Mouse (Mus musculus) v-Abl transformed pro-B cells (cell line): Measurements from ENCODE around the gene Knl1.
"Not testable (repeated sequence)": the region's sequence is repeated elsewhere in the genome, so short reads cannot be mapped to it uniquely, and the experiment has no call there.

Experiments
- in situ Hi-C, 2 experiments: fragments of 400-800 bp; cut with MboI; formaldehyde crosslinking; loops; one replicate each; pipeline ENCODE4 v1.15.1; 2025; ENCODE audit not compliant: unreplicated experiment in 2 of 2

Knl1 gene

GRCm38 (mm10) chr2:119046649-119047611 lies at the start of gene Knl1:
Gene Knl1 (plus strand): TSS chr2:119047119.
- in situ Hi-C loops, result loop anchor here in 1 of 2 experiments (25.0 kb wide), 1 partner anchor 390 kb away; no protein-coding TSS in a partner anchor

- in situ Hi-C loops, result loop anchor here in 1 of 2 experiments (25.0 kb wide), 1 partner anchor 1461 kb away; no protein-coding TSS in a partner anchor
These were observed 48.6 kb upstream of the Knl1 start for GRCm38 (mm10) chr2:118998115-118998866.

- in situ Hi-C loops, result loop anchor here in 1 of 2 experiments (25.0 kb wide), 1 partner anchor 1462 kb away; no protein-coding TSS in a partner anchor
These were observed 47.8 kb upstream of the Knl1 start for GRCm38 (mm10) chr2:118999025-118999639.

GRCm38 (mm10) chr2:119006886-119007285 lies 40.0 kb upstream of the Knl1 start:
- in situ Hi-C loops, result no loop called here

GRCm38 (mm10) chr2:119009376-119009775 lies 37.5 kb upstream of the Knl1 start:
- in situ Hi-C loops, result no loop called here

GRCm38 (mm10) chr2:119014989-119015388 lies 31.9 kb upstream of the Knl1 start:
- in situ Hi-C loops, result loop anchor here in 1 of 2 experiments (5.0 kb wide), 1 partner anchor 38 kb away; no protein-coding TSS in a partner anchor

GRCm38 (mm10) chr2:119015604-119016180 lies 31.2 kb upstream of the Knl1 start:
- in situ Hi-C loops, result no loop called here

GRCm38 (mm10) chr2:119016312-119016711 lies 30.6 kb upstream of the Knl1 start:
- in situ Hi-C loops, result not testable (repeated sequence)

- in situ Hi-C loops, result no loop called here
These were observed 29.3 kb upstream of the Knl1 start for GRCm38 (mm10) chr2:119017647-119018046.

- in situ Hi-C loops, result no loop called here
These were observed 28.4 kb upstream of the Knl1 start for GRCm38 (mm10) chr2:119018391-119019122.

- in situ Hi-C loops, result no loop called here
These were observed 27.8 kb upstream of the Knl1 start for GRCm38 (mm10) chr2:119019131-119019530.

GRCm38 (mm10) chr2:119019538-119019937 lies 27.4 kb upstream of the Knl1 start:
- in situ Hi-C loops, result no loop called here

GRCm38 (mm10) chr2:119023154-119023660 lies 23.7 kb upstream of the Knl1 start:
- in situ Hi-C loops, result no loop called here

- in situ Hi-C loops, result loop anchor here in 1 of 2 experiments (25.0 kb wide), 1 partner anchor 413 kb away; no protein-coding TSS in a partner anchor
These were observed 22.2 kb upstream of the Knl1 start for GRCm38 (mm10) chr2:119024536-119025238.

- in situ Hi-C loops, result loop anchor here in 1 of 2 experiments (25.0 kb wide), 1 partner anchor 412 kb away; no protein-coding TSS in a partner anchor
These were observed 21.7 kb upstream of the Knl1 start for GRCm38 (mm10) chr2:119025239-119025616.

- in situ Hi-C loops, result loop anchor here in 1 of 2 experiments (25.0 kb wide), 1 partner anchor 410 kb away; no protein-coding TSS in a partner anchor
These were observed 20.0 kb upstream of the Knl1 start for GRCm38 (mm10) chr2:119026951-119027350.

GRCm38 (mm10) chr2:119028941-119029551 lies 17.9 kb upstream of the Knl1 start, which contains the start of gene Ccdc32:
Gene Ccdc32 (minus strand): TSS chr2:119029393.
- in situ Hi-C loops, result loop anchor here in 1 of 2 experiments (25.0 kb wide), 1 partner anchor 408 kb away; no protein-coding TSS in a partner anchor

GRCm38 (mm10) chr2:119032191-119032590 lies 14.7 kb upstream of the Knl1 start:
- in situ Hi-C loops, result loop anchor here (10.0 to 25.0 kb wide), 2 partner anchors 405 to 413 kb away; no protein-coding TSS in a partner anchor
